Comparison of ENCODE assay signal across 22 mouse cellular contexts in genomic region chr13:70213622-70214021, GRCm38 (mm10).
A peak's percentile ranks its signal among the peaks of the same experiment; 100 is the strongest.
DNase-seq lines count a peak whose midpoint lies in the region; ATAC-seq lines count a peak whose summit lies in the region.
"Had no signal": no experiment of that assay in that cellular context is flagged by ENCODE, and none has a peak within 500 bp of the region (broad histone marks: within the 10 kb centered on the region; RNA-seq: fewer than 3 reads in every experiment).

No protein-coding gene starts in this region.

- no peaks in the 10 kb centered on the region; the same call in 1 of the 2 replicates for H3K4me1 ChIP-seq in kidney, embryonic 16.5 days (ENCODE audit: insufficient read depth, low read length)
- H3K4me1 ChIP-seq in intestine, embryonic 15.5 days (replicated peaks) = no peaks in the 10 kb centered on the region
- H3K4me1 ChIP-seq in limb, embryonic 10.5 days = peaks cover 10% of the 10 kb centered on the region
- peaks cover 21% of the 10 kb centered on the region for H3K4me1 ChIP-seq in midbrain, embryonic 16.5 days (ENCODE audit: control insufficient read depth, insufficient read depth, low read length)
- no peaks in the 10 kb centered on the region for H3K4me1 ChIP-seq in liver, embryonic 11.5 days (replicated peaks; ENCODE audit: control insufficient read depth, insufficient read depth, low read length)
- H3K4me1 ChIP-seq: embryonic facial prominence, embryonic 15.5 days; heart, embryonic 12.5 days had no signal

- DNase-seq in kidney, postnatal 25 days = no peak
- no peak for DNase-seq in limb, embryonic 10.5 days (ENCODE audit: low spot score)
- no peak for DNase-seq in liver, embryonic 11.5 days (ENCODE audit: low spot score)
- DNase-seq: adrenal gland, postnatal 10 days; B cell, adult 2 months; cerebellum, adult 11 months; cerebellum, adult 8-10 months; cerebellum, postnatal 14 days; embryo, embryonic 11 days; gastrocnemius, postnatal 10 days; heart, adult 2 months had no signal

- no peak overlapping the region for H3K9ac ChIP-seq in kidney, embryonic 16.5 days (replicated peaks; ENCODE audit: low read length)
- H3K9ac ChIP-seq in intestine, embryonic 15.5 days = no peak overlapping the region
- no peak overlapping the region for H3K9ac ChIP-seq in midbrain, embryonic 16.5 days (ENCODE audit: low read depth, low read length)
- H3K9ac ChIP-seq in liver, embryonic 11.5 days (ENCODE audit: low read depth, low read length) = no peak overlapping the region
- H3K9ac ChIP-seq: embryonic facial prominence, embryonic 15.5 days; forebrain, embryonic 12.5 days; heart, embryonic 12.5 days; hindbrain, embryonic 14.5 days had no signal

- H3K4me2 ChIP-seq in kidney, embryonic 16.5 days (replicated peaks; ENCODE audit: low read depth, low read length) = no peak overlapping the region
- no peak overlapping the region for H3K4me2 ChIP-seq in intestine, embryonic 15.5 days (replicated peaks)
- H3K4me2 ChIP-seq in midbrain, embryonic 16.5 days (ENCODE audit: low read length) = no peak overlapping the region
- no peak overlapping the region for H3K4me2 ChIP-seq in liver, embryonic 11.5 days
- H3K4me2 ChIP-seq: embryonic facial prominence, embryonic 15.5 days; forebrain, embryonic 12.5 days; heart, embryonic 12.5 days; hindbrain, embryonic 14.5 days had no signal

- peak; percentile 47; the same call in 1 of the 2 replicates for ATAC-seq in kidney, embryonic 16.5 days (ENCODE audit: low FRiP score, low TSS enrichment)
- peak; percentile 49 for ATAC-seq in intestine, embryonic 15.5 days
- ATAC-seq in midbrain, embryonic 16.5 days = no peak
- no peak for ATAC-seq in liver, embryonic 11.5 days (replicated peaks; ENCODE audit: low FRiP score)
- ATAC-seq: CD4-positive, CD25-positive, alpha-beta regulatory T cell, adult 4 months; forebrain, embryonic 16.5 days had no signal

- WGBS in kidney, embryonic 16.5 days = 87% methylated on average over 2 of the region's 2 CpGs
- 74% methylated on average over 2 of the region's 2 CpGs for WGBS in intestine, embryonic 15.5 days
- 83% methylated on average over 2 of the region's 2 CpGs for WGBS in limb, embryonic 10.5 days
- 63% methylated on average over 2 of the region's 2 CpGs for WGBS in midbrain, embryonic 16.5 days
- WGBS in liver, embryonic 11.5 days = 82% methylated on average over 2 of the region's 2 CpGs

- peak overlapping the region; percentile 12; the same call in 1 of the 2 replicates for H3K27ac ChIP-seq in kidney, embryonic 16.5 days (ENCODE audit: low read length)
- H3K27ac ChIP-seq in intestine, embryonic 15.5 days = no peak overlapping the region
- peak overlapping the region; percentile 19; the same call in 1 of the 2 replicates for H3K27ac ChIP-seq in limb, embryonic 10.5 days
- H3K27ac ChIP-seq in midbrain, embryonic 16.5 days (ENCODE audit: low read length) = no peak overlapping the region
- H3K27ac ChIP-seq in liver, embryonic 11.5 days (ENCODE audit: low read depth, low read length) = no peak overlapping the region
- H3K27ac ChIP-seq: embryonic facial prominence, embryonic 15.5 days; forebrain, embryonic 12.5 days; heart, adult 2 months; hindbrain, embryonic 10.5 days; hindbrain, embryonic 14.5 days had no signal

- H3K4me3 ChIP-seq in kidney, embryonic 16.5 days (ENCODE audit: low read length) = no peak overlapping the region
- no peak overlapping the region for H3K4me3 ChIP-seq in intestine, embryonic 15.5 days (replicated peaks)
- H3K4me3 ChIP-seq in limb, embryonic 10.5 days = no peak overlapping the region
- no peak overlapping the region for H3K4me3 ChIP-seq in midbrain, embryonic 16.5 days (ENCODE audit: low read depth, low read length)
- no peak overlapping the region for H3K4me3 ChIP-seq in liver, embryonic 11.5 days (ENCODE audit: low read depth, low read length)
- H3K4me3 ChIP-seq: embryonic facial prominence, embryonic 15.5 days; forebrain, embryonic 12.5 days; heart, adult 2 months; heart, embryonic 12.5 days; hindbrain, embryonic 10.5 days had no signal

- no peaks in the 10 kb centered on the region for H3K9me3 ChIP-seq in kidney, embryonic 16.5 days (ENCODE audit: low read length)
- no peaks in the 10 kb centered on the region for H3K9me3 ChIP-seq in intestine, embryonic 15.5 days
- no peaks in the 10 kb centered on the region for H3K9me3 ChIP-seq in limb, embryonic 10.5 days (replicated peaks)
- no peaks in the 10 kb centered on the region for H3K9me3 ChIP-seq in midbrain, embryonic 16.5 days (replicated peaks; ENCODE audit: control insufficient read depth, low read length, poor library complexity, severe bottlenecking)
- H3K9me3 ChIP-seq in liver, embryonic 11.5 days (ENCODE audit: control insufficient read depth, low read length) = no peaks in the 10 kb centered on the region
- H3K9me3 ChIP-seq: embryonic facial prominence, embryonic 15.5 days; forebrain, embryonic 12.5 days; heart, embryonic 12.5 days; hindbrain, embryonic 10.5 days had no signal

- H3K36me3 ChIP-seq in kidney, embryonic 16.5 days (ENCODE audit: insufficient read depth, low read length) = no peaks in the 10 kb centered on the region
- H3K36me3 ChIP-seq in intestine, embryonic 15.5 days = no peaks in the 10 kb centered on the region
- no peaks in the 10 kb centered on the region for H3K36me3 ChIP-seq in limb, embryonic 10.5 days
- no peaks in the 10 kb centered on the region for H3K36me3 ChIP-seq in midbrain, embryonic 16.5 days (ENCODE audit: control insufficient read depth, insufficient read depth, low read length)
- no peaks in the 10 kb centered on the region for H3K36me3 ChIP-seq in liver, embryonic 11.5 days (ENCODE audit: control insufficient read depth, insufficient read depth, low read length)
- H3K36me3 ChIP-seq: embryonic facial prominence, embryonic 15.5 days; forebrain, embryonic 12.5 days; G1E; heart, embryonic 12.5 days; hindbrain, embryonic 10.5 days had no signal

- H3K27me3 ChIP-seq in kidney, embryonic 16.5 days (ENCODE audit: insufficient read depth, low read length) = no peaks in the 10 kb centered on the region
- H3K27me3 ChIP-seq in intestine, embryonic 15.5 days (replicated peaks) = no peaks in the 10 kb centered on the region
- H3K27me3 ChIP-seq in limb, embryonic 10.5 days (ENCODE audit: low read depth, poor library complexity, severe bottlenecking) = no peaks in the 10 kb centered on the region
- H3K27me3 ChIP-seq in midbrain, embryonic 16.5 days (ENCODE audit: control insufficient read depth, insufficient read depth, low read depth, low read length) = no peaks in the 10 kb centered on the region
- no peaks in the 10 kb centered on the region for H3K27me3 ChIP-seq in liver, embryonic 11.5 days (replicated peaks; ENCODE audit: control insufficient read depth, insufficient read depth, low read length)
- H3K27me3 ChIP-seq: embryonic facial prominence, embryonic 15.5 days; forebrain, embryonic 12.5 days; heart, embryonic 12.5 days had no signal

Comparison
In these comparisons a context has a peak if more than half of its experiments do, and no peak if none do; other contexts are left out.
1. ATAC-seq: peak in kidney, embryonic 16.5 days (single experiment) and intestine, embryonic 15.5 days (single experiment); none in midbrain, embryonic 16.5 days (single experiment) and liver, embryonic 11.5 days (single experiment).
2. H3K27ac ChIP-seq: peak in kidney, embryonic 16.5 days (single experiment) and limb, embryonic 10.5 days (single experiment); none in intestine, embryonic 15.5 days (single experiment), midbrain, embryonic 16.5 days (single experiment) and liver, embryonic 11.5 days (single experiment).